In genomic region chr1:153992466-153992865, GRCm38 (mm10) we compare ENCODE assay signal across 20 mouse cellular contexts.
DNase-seq lines count a peak whose midpoint lies in the region; ATAC-seq and TF ChIP-seq lines count a peak whose summit lies in the region.
"Had no signal": no experiment of that assay in that cellular context is flagged by ENCODE, and none has a peak within 500 bp of the region (broad histone marks: within the 10 kb centered on the region; RNA-seq: fewer than 3 reads in every experiment).

No protein-coding gene starts in this region.

- peak; percentile 25; the same call in 1 of the 2 replicates for TF ChIP-seq EP300 in liver, postnatal 0 days (IDR thresholded peaks at IDR 0.05; ENCODE audit: low read depth)

- no peaks in the 10 kb centered on the region for H3K79me2 ChIP-seq in liver, adult 2 months (ENCODE audit: control insufficient read depth, insufficient read depth, low read length)

- ATAC-seq in intestine, postnatal 0 days: peak; percentile 68
- peak; percentile 88 for ATAC-seq in liver, postnatal 0 days
- no peak for ATAC-seq in forebrain, embryonic 11.5 days (replicated peaks; ENCODE audit: low FRiP score)
- ATAC-seq: forebrain, embryonic 13.5 days; hindbrain, embryonic 16.5 days; lung, postnatal 0 days had no signal

- H3K27me3 ChIP-seq in intestine, postnatal 0 days (replicated peaks; ENCODE audit: control insufficient read depth, insufficient read depth, low read length): no peaks in the 10 kb centered on the region
- H3K27me3 ChIP-seq in liver, adult 2 months (ENCODE audit: control insufficient read depth, insufficient read depth, low read length): no peaks in the 10 kb centered on the region
- no peaks in the 10 kb centered on the region for H3K27me3 ChIP-seq in liver, postnatal 0 days (ENCODE audit: insufficient read depth, low read length)
- no peaks in the 10 kb centered on the region for H3K27me3 ChIP-seq in forebrain, embryonic 11.5 days (ENCODE audit: control insufficient read depth, insufficient read depth, low read length)
- H3K27me3 ChIP-seq: forebrain, embryonic 13.5 days; heart, embryonic 15.5 days; midbrain, embryonic 12.5 days; neural tube, embryonic 12.5 days had no signal

- H3K36me3 ChIP-seq in intestine, postnatal 0 days (ENCODE audit: control insufficient read depth, insufficient read depth): no peaks in the 10 kb centered on the region
- no peaks in the 10 kb centered on the region for H3K36me3 ChIP-seq in liver, adult 2 months (ENCODE audit: control insufficient read depth, insufficient read depth, low read length)
- H3K36me3 ChIP-seq in liver, postnatal 0 days (replicated peaks; ENCODE audit: insufficient read depth, low read length): no peaks in the 10 kb centered on the region
- H3K36me3 ChIP-seq in forebrain, embryonic 11.5 days (ENCODE audit: control insufficient read depth, insufficient read depth, low read length): no peaks in the 10 kb centered on the region
- H3K36me3 ChIP-seq: heart, embryonic 15.5 days; midbrain, embryonic 12.5 days; neural tube, embryonic 12.5 days had no signal

- no peak overlapping the region for H3K9ac ChIP-seq in intestine, postnatal 0 days (ENCODE audit: low read depth, low read length)
- H3K9ac ChIP-seq in liver, adult 2 months (ENCODE audit: low read depth, low read length): no peak overlapping the region
- no peak overlapping the region for H3K9ac ChIP-seq in liver, postnatal 0 days (replicated peaks)
- H3K9ac ChIP-seq in forebrain, embryonic 11.5 days (ENCODE audit: low read length): no peak overlapping the region
- H3K9ac ChIP-seq: forebrain, embryonic 13.5 days; heart, embryonic 15.5 days; midbrain, embryonic 12.5 days; neural tube, embryonic 12.5 days had no signal

- DNase-seq in kidney, adult 9 months: peak; percentile 50
- peak; percentile 92 for DNase-seq in liver, adult 2 months (ENCODE audit: extremely low read depth, low read depth, low spot score)
- DNase-seq in liver, postnatal 0 days: peak; percentile 62
- no peak for DNase-seq in layer of hippocampus, adult 18-20 months (ENCODE audit: low spot score in 2 of 2)
- no peak for DNase-seq in forebrain, embryonic 11.5 days (ENCODE audit: low spot score)
- DNase-seq in ovary, postnatal 14 days (ENCODE audit: low spot score): no peak
- DNase-seq: adrenal gland, adult 8-10 months; cerebellum, adult 8-10 months; gastrocnemius, postnatal 10 days; heart, adult 2 months; layer of hippocampus, postnatal 36 days; right cerebral cortex, adult 18-20 months had no signal

- H3K27ac ChIP-seq in intestine, postnatal 0 days (ENCODE audit: low read depth, low read length): no peak overlapping the region
- no peak overlapping the region; the same call in 1 of the 2 replicates for H3K27ac ChIP-seq in liver, adult 2 months (replicated peaks; ENCODE audit: insufficient read depth, low read depth, low read length)
- peak overlapping the region; percentile 66 for H3K27ac ChIP-seq in liver, postnatal 0 days (ENCODE audit: low read depth)
- no peak overlapping the region for H3K27ac ChIP-seq in forebrain, embryonic 11.5 days (ENCODE audit: low read depth, low read length)
- H3K27ac ChIP-seq: forebrain, embryonic 13.5 days; heart, adult 2 months; heart, embryonic 15.5 days; layer of hippocampus, adult 2 months; midbrain, embryonic 12.5 days; neural tube, embryonic 12.5 days had no signal

- H3K4me2 ChIP-seq in intestine, postnatal 0 days (replicated peaks; ENCODE audit: low read depth): no peak overlapping the region
- H3K4me2 ChIP-seq in liver, postnatal 0 days (ENCODE audit: low read depth, low read length): no peak overlapping the region
- H3K4me2 ChIP-seq in forebrain, embryonic 11.5 days (ENCODE audit: low read depth, low read length, severe bottlenecking): no peak overlapping the region
- H3K4me2 ChIP-seq: forebrain, embryonic 13.5 days; heart, embryonic 15.5 days; midbrain, embryonic 12.5 days; neural tube, embryonic 12.5 days had no signal

- no peaks in the 10 kb centered on the region; the same call in 1 of the 2 replicates for H3K9me3 ChIP-seq in intestine, postnatal 0 days (ENCODE audit: control insufficient read depth)
- no peaks in the 10 kb centered on the region for H3K9me3 ChIP-seq in liver, postnatal 0 days (ENCODE audit: low read length)
- peaks cover 2% of the 10 kb centered on the region; the same call in 1 of the 2 replicates for H3K9me3 ChIP-seq in forebrain, embryonic 11.5 days (ENCODE audit: control insufficient read depth, low read length)
- H3K9me3 ChIP-seq: midbrain, embryonic 12.5 days had no signal

- H3K4me3 ChIP-seq in intestine, postnatal 0 days (ENCODE audit: low read depth, low read length): no peak overlapping the region
- H3K4me3 ChIP-seq in liver, adult 2 months (ENCODE audit: insufficient read depth, low read depth, low read length): no peak overlapping the region
- H3K4me3 ChIP-seq in liver, postnatal 0 days (ENCODE audit: low read depth, low read length): no peak overlapping the region
- no peak overlapping the region for H3K4me3 ChIP-seq in forebrain, embryonic 11.5 days (ENCODE audit: low read depth, low read length)
- H3K4me3 ChIP-seq: forebrain, embryonic 13.5 days; heart, adult 2 months; heart, embryonic 15.5 days; layer of hippocampus, adult 2 months; midbrain, embryonic 12.5 days; neural tube, embryonic 12.5 days had no signal

- no peak for TF ChIP-seq POLR2A in liver, adult 2 months (IDR thresholded peaks at IDR 0.05; ENCODE audit: extremely low read depth, insufficient read depth, low read length)

- 61% methylated on average over 3 of the region's 3 CpGs for WGBS in intestine, postnatal 0 days
- WGBS in liver, adult 2 months: 25% methylated on average over 3 of the region's 3 CpGs
- whole genome bisulfite sequencing in liver, postnatal 0 days (ENCODE audit: insufficient replicate concordance): 57% methylated on average over 2 of the region's 3 CpGs
- 70% methylated on average over 3 of the region's 3 CpGs for WGBS in forebrain, embryonic 11.5 days

- no peak for TF ChIP-seq CTCF in intestine, postnatal 0 days (IDR thresholded peaks at IDR 0.05; ENCODE audit: low read depth)
- TF ChIP-seq CTCF in liver, adult 2 months (IDR thresholded peaks at IDR 0.05; ENCODE audit: low read depth, low read length): no peak
- TF ChIP-seq CTCF in liver, postnatal 0 days (IDR thresholded peaks at IDR 0.05; ENCODE audit: low read depth): no peak

- no peaks in the 10 kb centered on the region for H3K4me1 ChIP-seq in intestine, postnatal 0 days (replicated peaks; ENCODE audit: control insufficient read depth, insufficient read depth, low read length)
- peaks cover 24% of the 10 kb centered on the region for H3K4me1 ChIP-seq in liver, adult 2 months (ENCODE audit: control insufficient read depth, insufficient read depth, low read length)
- H3K4me1 ChIP-seq in liver, postnatal 0 days (ENCODE audit: insufficient read depth): 0 out of 2 replicates have a peak, but pooled peaks cover 4% of the 10 kb centered on the region
- no peaks in the 10 kb centered on the region for H3K4me1 ChIP-seq in forebrain, embryonic 11.5 days (replicated peaks; ENCODE audit: control insufficient read depth, insufficient read depth, low read length)
- H3K4me1 ChIP-seq: forebrain, embryonic 13.5 days; heart, embryonic 15.5 days had no signal

Comparison
In these comparisons a context has a peak if more than half of its experiments do, and no peak if none do; other contexts are left out.
1. DNase-seq: peak in kidney, adult 9 months (single experiment), liver, adult 2 months (single experiment) and liver, postnatal 0 days (single experiment); none in layer of hippocampus, adult 18-20 months (0 of 2), forebrain, embryonic 11.5 days (single experiment) and ovary, postnatal 14 days (single experiment).